Mouse (Mus musculus) kidney, adult 2 months (tissue): ENCODE data around the gene Lrch4.

Experiments used
- CTCF ChIP-seq: fragments of 200-500 bp; conservative IDR thresholded peaks from 2 replicates; pipeline ENCODE4 v1.5.1; 2011; ENCODE audit warnings: low read depth, mild to moderate bottlenecking, control low read depth, low read length, moderate library complexity, mixed read lengths; ENCODE audit not compliant: insufficient read depth, insufficient read length
- POLR2A ChIP-seq: fragments of 200-500 bp; IDR thresholded peaks from one replicate; pipeline ENCODE4 v1.6.1; 2011; ENCODE audit warnings: low read depth, low read length, control low read depth

GRCm38 (mm10) chr5:137678736-137679135 lies 49.8 kb downstream of the Lrch4 start:
- no peak for TF ChIP-seq POLR2A
- no peak for TF ChIP-seq CTCF
